Mouse (Mus musculus) heart, embryonic 13.5 days (tissue): ENCODE measurements around the gene Olfr1381. TPM values are rescaled to one million over a fixed set of nuclear protein-coding genes. Genes with fewer than 3 reads are reported as not detected.

Experiments
- polyA plus RNA-seq: library from polyadenylated mRNA; unstranded; fragments of >200 nt; fragmentation: Nextera tagmentation; extraction: Ambion mirVana; gene quantifications from 2 replicates; pipeline ENCODE4 v1.2.1, GENCODE M21; 2015

Olfr1381 gene
- polyA plus RNA-seq, 1 experiment from 2014 or later = not detected

Other genes starting within 250 kb of the Olfr1381 start
- not detected in 2 replicates for gene Olfr10, start 238.7 kb upstream of the Olfr1381 start, polyA plus RNA-seq
- not detected in 2 replicates for gene Olfr1391, start 220.7 kb upstream of the Olfr1381 start, polyA plus RNA-seq
- gene Olfr1390, start 208.3 kb upstream of the Olfr1381 start, polyA plus RNA-seq = not detected in 2 replicates
- gene Olfr1389, start 120.4 kb upstream of the Olfr1381 start, polyA plus RNA-seq = not detected in 2 replicates
- gene Olfr1388, start 106.8 kb upstream of the Olfr1381 start, polyA plus RNA-seq = not detected in 2 replicates
- gene Olfr1387, start 88.1 kb upstream of the Olfr1381 start, polyA plus RNA-seq = not detected in 2 replicates
- not detected in 2 replicates for gene Olfr1386, start 78.4 kb upstream of the Olfr1381 start, polyA plus RNA-seq
- gene Olfr1385, start 54.4 kb upstream of the Olfr1381 start, polyA plus RNA-seq = not detected in 2 replicates
- not detected in 2 replicates for gene Olfr1384, start 36.7 kb upstream of the Olfr1381 start, polyA plus RNA-seq
- gene Olfr1383, start 23.8 kb upstream of the Olfr1381 start, polyA plus RNA-seq = not detected in 2 replicates
- gene Olfr1382, start 15.2 kb upstream of the Olfr1381 start, polyA plus RNA-seq = not detected in 2 replicates
- not detected in 2 replicates for gene Olfr1380, start 13.4 kb downstream of the Olfr1381 start, polyA plus RNA-seq
- 7.4 and 8.3 TPM in 2 replicates for gene Flt4, start 65.8 kb downstream of the Olfr1381 start, polyA plus RNA-seq
- gene Scgb3a1, start 120.2 kb downstream of the Olfr1381 start, polyA plus RNA-seq = 0.44 TPM in 1 of 2 replicates, not detected in the other
- gene Cnot6, start 169.3 kb downstream of the Olfr1381 start, polyA plus RNA-seq = 36.8 and 38.2 TPM in 2 replicates